Mouse (Mus musculus) urinary bladder, adult 18-20 months (tissue): Measurements from ENCODE around the gene Mamdc2.

ENCODE experiments used
- DNase-seq, 2 experiments: peaks; one replicate each; pipeline ENCODE4 v3.0.0; 2022; ENCODE audit warnings: low spot score in 2 of 2, mixed read lengths in 2 of 2

The Mamdc2 gene

DNA sequence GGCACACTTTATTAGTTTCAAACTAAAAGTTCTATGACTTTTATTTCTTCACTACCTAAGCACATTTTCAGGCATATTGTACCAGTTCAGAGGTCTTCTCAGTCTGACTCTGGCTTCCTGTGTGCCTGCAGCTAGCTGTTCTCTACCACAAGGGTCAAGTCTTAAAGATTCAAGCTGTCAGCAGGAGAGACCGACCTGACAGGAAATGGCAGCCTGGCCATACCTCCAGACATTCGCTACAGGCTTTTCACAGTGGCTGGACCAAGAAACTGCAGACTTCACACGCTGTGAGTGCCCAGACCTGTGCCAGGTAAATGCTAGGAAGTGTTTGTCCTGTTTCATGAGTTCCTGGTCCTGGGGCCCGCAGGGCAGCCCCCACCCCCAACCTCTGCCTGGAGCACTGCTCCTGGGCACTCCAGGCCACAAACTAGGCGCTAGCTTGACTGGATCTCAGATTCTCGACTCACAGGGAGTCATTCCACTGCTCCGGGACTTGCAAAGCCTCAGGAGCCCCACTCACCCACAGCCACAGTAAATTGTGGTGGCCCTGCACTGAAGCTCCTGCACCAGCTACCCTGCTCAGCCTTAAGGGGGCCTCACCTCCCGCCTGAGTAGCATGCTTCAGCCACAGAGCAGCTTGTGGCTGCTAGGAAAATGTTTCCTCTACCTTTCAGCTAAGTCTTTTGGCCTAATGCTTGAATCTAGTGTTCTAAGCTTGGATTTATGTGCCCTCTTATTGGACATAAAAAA, 166.2 kb downstream of the Mamdc2 start:
- DNase-seq, result no peak

GRCm38 (mm10) chr19:23274054-23274724, 174.1 kb downstream of the Mamdc2 start:
- DNase-seq, result no peak

DNA sequence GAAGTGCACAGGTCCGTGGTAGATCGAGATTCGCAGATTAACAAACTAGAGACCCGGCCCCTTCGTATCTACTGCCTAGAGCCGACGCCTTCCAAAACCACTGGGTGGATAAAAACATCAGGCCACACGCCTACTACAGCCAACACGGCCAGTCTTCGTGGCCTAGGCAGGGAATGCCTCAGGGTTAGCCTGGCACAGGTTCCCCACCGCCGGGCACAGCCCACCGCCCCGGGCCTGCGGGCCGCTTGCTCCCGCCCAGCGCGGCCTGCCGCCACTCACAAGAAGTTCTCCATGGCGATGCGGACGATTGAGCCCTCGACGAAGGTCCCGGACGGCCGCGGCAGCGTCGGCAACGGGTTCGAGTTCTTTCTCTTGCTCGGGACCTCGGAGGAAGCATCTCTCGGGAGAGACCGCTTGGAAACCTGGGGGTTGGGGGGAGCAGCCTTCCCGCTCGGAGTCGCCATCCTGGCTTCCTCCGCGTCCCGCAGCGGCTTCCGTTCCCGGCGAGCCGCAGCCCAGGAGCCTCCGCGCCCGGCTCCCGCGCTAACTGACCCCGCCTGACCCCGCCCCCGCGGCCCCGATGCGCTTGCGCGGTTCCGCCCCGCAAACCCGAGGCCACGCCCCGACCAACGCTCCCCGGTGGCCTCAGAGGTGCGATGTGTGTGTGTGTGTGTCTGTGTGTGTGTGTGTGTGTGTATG, 174.7 kb downstream of the Mamdc2 start, which contains the start of gene Smc5:
TSS of gene Smc5 (minus strand) at position 543 of the 699 bp plus-strand sequence.
- peak; percentile 89 to 95 for DNase-seq

DNA sequence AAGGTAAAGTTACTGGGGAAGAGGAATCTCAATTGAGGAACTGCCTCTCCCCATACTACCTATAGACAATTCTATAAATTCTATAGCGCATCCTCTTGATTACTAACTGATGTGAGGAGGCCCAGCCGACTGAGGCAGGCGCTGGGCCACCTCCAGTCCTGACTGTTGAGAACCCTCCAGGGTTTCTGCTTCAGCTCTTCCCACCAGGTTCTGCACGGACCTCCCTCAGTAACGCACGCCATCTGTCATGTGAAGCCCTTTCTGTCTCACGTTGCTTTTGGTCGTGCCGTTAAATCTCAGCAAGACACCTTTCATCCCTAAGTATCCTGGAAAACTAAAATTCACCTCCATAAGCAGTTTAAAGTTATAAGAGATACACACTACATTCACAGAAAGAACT, 191.5 kb downstream of the Mamdc2 start:
- no peak for DNase-seq
